Mouse (Mus musculus) small intestine, adult 2 months (tissue): ENCODE measurements around the gene Sacm1l.

Experiments
- CTCF ChIP-seq: fragments of 200-500 bp; IDR thresholded peaks from 2 replicates; pipeline ENCODE4 v1.5.1; 2012; ENCODE audit warnings: low read depth, mild to moderate bottlenecking, control low read depth, inconsistent platforms, low read length, moderate library complexity, mixed read lengths; ENCODE audit not compliant: insufficient replicate concordance, insufficient read length; ENCODE audit errors: extremely low read depth
- POLR2A ChIP-seq: fragments of 200-500 bp; IDR thresholded peaks from 2 replicates; pipeline ENCODE4 v1.6.1; 2012; ENCODE audit warnings: low read depth, mild to moderate bottlenecking, control low read depth, inconsistent platforms, low read length, moderate library complexity

- no peak for TF ChIP-seq CTCF
- TF ChIP-seq POLR2A = no peak
These were observed 102.7 kb downstream of the Sacm1l start, which contains the start of gene Slc6a20b for GRCm38 (mm10) chr9:123632281-123632680.
